Mouse (Mus musculus) thymus, adult 2 months (tissue): ENCODE results near the gene Kcnk12.

Experiments
- CTCF ChIP-seq: fragments of 200-500 bp; IDR thresholded peaks from 2 replicates; pipeline ENCODE4 v1.5.1; 2012; ENCODE audit warnings: mild to moderate bottlenecking, control low read depth, low read length, moderate library complexity, borderline replicate concordance; ENCODE audit not compliant: control insufficient read depth, poor library complexity, insufficient read depth; ENCODE audit errors: extremely low read depth
- POLR2A ChIP-seq: fragments of 200-500 bp; IDR thresholded peaks from 2 replicates; pipeline ENCODE4 v1.6.1; 2012; ENCODE audit warnings: mild to moderate bottlenecking, low read length, control low read depth, moderate library complexity; ENCODE audit not compliant: control insufficient read depth, poor library complexity, insufficient read depth; ENCODE audit errors: extremely low read depth

- TF ChIP-seq POLR2A (no peak), CTCF (no peak)
These were observed 29.1 kb upstream of the Kcnk12 start for GRCm38 (mm10) chr17:87826909-87827308.
